Comparison of ENCODE assay signal across 8 mouse cellular contexts in the genomic region with DNA sequence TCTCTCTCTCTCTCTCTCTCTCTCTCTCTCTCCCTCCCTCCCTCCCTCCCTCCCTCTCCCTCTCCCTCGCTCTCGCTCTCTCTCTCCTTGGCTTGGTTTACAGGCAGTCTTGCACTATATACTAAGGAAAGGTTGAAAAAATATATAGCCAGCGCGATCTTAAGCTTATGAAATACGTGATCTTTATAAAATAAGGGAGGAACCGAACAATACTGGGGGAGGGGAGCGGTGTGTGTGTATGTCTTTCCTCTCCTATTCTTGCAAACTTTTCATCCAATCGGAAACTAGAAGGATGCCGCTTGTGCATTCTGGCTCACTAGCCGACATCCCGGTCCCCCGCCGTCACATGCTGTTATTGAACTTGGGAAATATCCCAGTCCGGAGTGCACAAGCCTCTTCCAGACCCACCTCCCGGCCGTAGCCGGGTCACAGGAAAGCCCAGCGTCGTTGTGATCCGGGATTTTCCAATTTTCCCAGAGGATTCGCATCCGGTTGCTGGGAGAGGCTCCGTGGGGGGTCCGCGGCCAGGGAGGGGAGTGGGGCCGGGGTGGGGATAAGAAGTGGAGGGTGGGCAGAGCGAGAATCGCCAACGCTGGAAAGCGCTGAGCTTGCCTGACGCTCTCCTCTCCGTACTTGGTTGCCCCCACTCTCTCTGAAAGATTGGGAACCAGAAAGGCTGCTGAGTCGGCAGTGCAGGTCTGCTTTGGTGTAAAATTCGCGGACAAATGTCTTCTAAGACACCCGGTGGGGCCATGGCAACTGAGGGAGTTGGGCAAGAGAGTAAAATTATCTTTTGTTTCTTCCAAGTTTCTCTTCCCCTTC. TPM values are rescaled to one million over a fixed set of nuclear protein-coding genes. Genes with fewer than 3 reads are reported as not detected.
DNase-seq lines count a peak whose midpoint lies in the region; ATAC-seq and TF ChIP-seq lines count a peak whose summit lies in the region.

No protein-coding gene starts in this region.

- H3K9me3 ChIP-seq in liver, embryonic 14.5 days (ENCODE audit: control insufficient read depth, low read length), result no peaks in the 10 kb centered on the region

- H3K9ac ChIP-seq in liver, embryonic 14.5 days (replicated peaks), result peak overlapping the region; percentile 77

- TF ChIP-seq EP300 in liver, embryonic 14.5 days (IDR thresholded peaks at IDR 0.05; ENCODE audit: low read depth), result no peak

- H3K27me3 ChIP-seq in cerebellum, adult 2 months (ENCODE audit: control insufficient read depth, insufficient read depth, low read length), result 0 out of 2 replicates have a peak, but pooled peaks cover 1% of the 10 kb centered on the region
- no peaks in the 10 kb centered on the region for H3K27me3 ChIP-seq in liver, embryonic 14.5 days (ENCODE audit: control insufficient read depth, insufficient read depth, low read length)

- no peak overlapping the region for H3K27ac ChIP-seq in cerebellum, adult 2 months (ENCODE audit: insufficient read depth, low read length)
- H3K27ac ChIP-seq in liver, embryonic 14.5 days, result peak overlapping the region; percentile 95

- no peak for TF ChIP-seq POLR2A in cerebellum, adult 2 months (IDR thresholded peaks at IDR 0.05; ENCODE audit: borderline replicate concordance, insufficient read depth, low read length)

- H3K4me3 ChIP-seq in cerebellum, adult 2 months (replicated peaks; ENCODE audit: insufficient read depth, low read depth, low read length), result peak overlapping the region; percentile 60
- H3K4me3 ChIP-seq in liver, embryonic 14.5 days (ENCODE audit: insufficient read depth in 1 of 2, low read depth in 2 of 2, low read length in 2 of 2), result peak overlapping the region; percentile 63 to 73

- no peak for TF ChIP-seq CTCF in cerebellum, adult 2 months (IDR thresholded peaks at IDR 0.05; ENCODE audit: borderline replicate concordance, insufficient read depth, low read depth, low read length)
- TF ChIP-seq CTCF in liver, embryonic 14.5 days (IDR thresholded peaks at IDR 0.05; ENCODE audit: low read depth), result no peak

- no peaks in the 10 kb centered on the region for H3K4me1 ChIP-seq in cerebellum, adult 2 months (ENCODE audit: control insufficient read depth, insufficient read depth, low read length)
- peaks cover 14 to 21% of the 10 kb centered on the region in 2 experiments for H3K4me1 ChIP-seq in liver, embryonic 14.5 days (replicated peaks; ENCODE audit: control insufficient read depth in 2 of 2, insufficient read depth in 2 of 2, low read length in 1 of 2)

- DNase-seq in right cerebral cortex, postnatal 10 days (ENCODE audit: low spot score in 2 of 2), result peak; percentile 43 to 49
- DNase-seq in right cerebral cortex, adult 18-20 months, result no peak
- peak; percentile 30 for DNase-seq in cerebellum, adult 2 months
- peak; percentile 43 for DNase-seq in forelimb bud, embryonic 11.5 days (ENCODE audit: low read depth, low spot score)
- DNase-seq in liver, embryonic 14.5 days (ENCODE audit: low read depth in 3 of 3, low spot score in 3 of 3), result peak in 2 of 3 experiments; percentile 41 to 45
- DNase-seq in natural killer cell, adult 2 months (ENCODE audit: low spot score in 2 of 2), result peak; percentile 8 to 17
- DNase-seq in thymus, postnatal 25 days, result peak; percentile 21

- H3K4me2 ChIP-seq in liver, embryonic 14.5 days (ENCODE audit: low read depth), result peak overlapping the region; percentile 93

- ATAC-seq in inflammation-experienced regulatory T-cells, adult 6 months, result peak; percentile 54
- ATAC-seq in liver, embryonic 14.5 days (ENCODE audit: insufficient read depth), result peak; percentile 44; the same call in 1 of the 2 replicates

- no peaks in the 10 kb centered on the region for H3K36me3 ChIP-seq in liver, embryonic 14.5 days (replicated peaks; ENCODE audit: control insufficient read depth, insufficient read depth, low read depth)

- 1% methylated on average over 36 of the region's 36 CpGs for WGBS in cerebellum, adult 2 months
- under 1% methylated on average over 36 of the region's 36 CpGs for WGBS in liver, embryonic 14.5 days (ENCODE audit: insufficient replicate concordance)

RNA-seq across cellular contexts. Expression of gene Tifa, which starts 0.8 kb away (rescaled TPM):
- 3.9 and 4.3 TPM in 2 replicates for polyA plus RNA-seq in cerebellum, adult 2 months (2012; rRNA removed)
- 1 to 10 TPM in 1 of 3 experiments, under 1 TPM in 1, not detected in 1; 0.88 to 1.5 TPM for polyA plus RNA-seq in inflammation-experienced regulatory T-cells, adult 6 months (2017; shearing (Covaris generic))
- 5.4 and 8.6 TPM in 2 replicates for polyA plus RNA-seq in liver, embryonic 14.5 days (2012; rRNA removed)
- polyA plus RNA-seq in liver, embryonic 14.5 days (2014; fragmentation: Nextera tagmentation; extraction: Ambion mirVana), result 15.2 and 15.9 TPM in 2 replicates

RNA-seq across cellular contexts. Expression of gene Alpk1, which starts 10.1 kb away (rescaled TPM):
- 1.8 and 2.0 TPM in 2 replicates for polyA plus RNA-seq in cerebellum, adult 2 months (2012; rRNA removed)
- polyA plus RNA-seq in inflammation-experienced regulatory T-cells, adult 6 months (2017; shearing (Covaris generic)), result under 1 TPM in 2 of 3 experiments, not detected in 1; 0.55 to 0.57 TPM
- polyA plus RNA-seq in liver, embryonic 14.5 days (2012; rRNA removed), result 0.38 and 0.59 TPM in 2 replicates
- polyA plus RNA-seq in liver, embryonic 14.5 days (2014; fragmentation: Nextera tagmentation; extraction: Ambion mirVana), result 0.19 and 0.37 TPM in 2 replicates

RNA-seq across cellular contexts. Expression of gene Ap1ar, which starts 46.9 kb away (rescaled TPM):
- polyA plus RNA-seq in cerebellum, adult 2 months (2012; rRNA removed), result 49.8 and 52.8 TPM in 2 replicates
- polyA plus RNA-seq in inflammation-experienced regulatory T-cells, adult 6 months (2017; shearing (Covaris generic)), result 10 to 100 TPM; 22.7 to 25.8 (median 24.0) TPM
- 15.3 and 23.6 TPM in 2 replicates for polyA plus RNA-seq in liver, embryonic 14.5 days (2012; rRNA removed)
- 12.4 and 15.7 TPM in 2 replicates for polyA plus RNA-seq in liver, embryonic 14.5 days (2014; fragmentation: Nextera tagmentation; extraction: Ambion mirVana)
